28 mouse cellular contexts compared by ENCODE assay signal in the genomic region with DNA sequence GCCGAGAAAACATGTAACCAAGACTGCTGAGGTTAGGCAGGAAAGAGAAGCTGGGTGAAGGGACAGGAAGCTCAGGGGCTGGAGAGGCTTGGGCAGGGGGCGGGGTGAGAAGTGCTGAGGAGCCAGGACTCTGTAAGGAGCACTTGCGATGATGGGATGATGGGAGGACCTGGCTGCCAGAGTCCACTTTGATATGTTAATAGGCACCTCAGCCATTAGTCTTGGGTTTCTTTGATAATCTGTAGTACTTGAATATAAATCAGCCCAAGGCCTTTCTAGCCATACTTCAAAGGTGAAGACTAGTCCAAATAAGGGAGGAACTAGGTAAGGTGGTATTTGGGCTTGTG. TPM values are rescaled to one million over a fixed set of nuclear protein-coding genes. Genes with fewer than 3 reads are reported as not detected.
A peak's percentile ranks its signal among the peaks of the same experiment; 100 is the strongest.
DNase-seq lines count a peak whose midpoint lies in the region; ATAC-seq and TF ChIP-seq lines count a peak whose summit lies in the region.
"Had no signal": no experiment of that assay in that cellular context is flagged by ENCODE, and none has a peak within 500 bp of the region (broad histone marks: within the 10 kb centered on the region; RNA-seq: fewer than 3 reads in every experiment).

No protein-coding gene starts in this region.

- H3K36me3 ChIP-seq in forebrain, embryonic 14.5 days (ENCODE audit: control insufficient read depth, insufficient read depth, low read length), result no peaks in the 10 kb centered on the region
- H3K36me3 ChIP-seq in forebrain, embryonic 12.5 days (replicated peaks), result no peaks in the 10 kb centered on the region
- H3K36me3 ChIP-seq in hindbrain, embryonic 15.5 days, result no peaks in the 10 kb centered on the region
- no peaks in the 10 kb centered on the region for H3K36me3 ChIP-seq in hindbrain, embryonic 11.5 days (ENCODE audit: control insufficient read depth, insufficient read depth, low read length)
- no peaks in the 10 kb centered on the region for H3K36me3 ChIP-seq in midbrain, embryonic 14.5 days (ENCODE audit: control insufficient read depth, insufficient read depth, low read length)
- no peaks in the 10 kb centered on the region for H3K36me3 ChIP-seq in stomach, postnatal 0 days (ENCODE audit: control insufficient read depth, insufficient read depth, low read length)
- H3K36me3 ChIP-seq: heart, embryonic 12.5 days had no signal

- H3K4me2 ChIP-seq in forebrain, embryonic 14.5 days (ENCODE audit: low read length), result no peak overlapping the region
- no peak overlapping the region for H3K4me2 ChIP-seq in forebrain, embryonic 12.5 days
- no peak overlapping the region for H3K4me2 ChIP-seq in hindbrain, embryonic 15.5 days
- H3K4me2 ChIP-seq in hindbrain, embryonic 11.5 days (replicated peaks; ENCODE audit: low read depth, low read length), result no peak overlapping the region
- no peak overlapping the region for H3K4me2 ChIP-seq in midbrain, embryonic 14.5 days (ENCODE audit: low read length)
- H3K4me2 ChIP-seq in stomach, postnatal 0 days (replicated peaks; ENCODE audit: low read depth), result no peak overlapping the region
- H3K4me2 ChIP-seq: heart, embryonic 12.5 days had no signal

- no peaks in the 10 kb centered on the region for H3K9me3 ChIP-seq in forebrain, embryonic 14.5 days (replicated peaks; ENCODE audit: control insufficient read depth, low read length)
- no peaks in the 10 kb centered on the region for H3K9me3 ChIP-seq in forebrain, embryonic 12.5 days
- no peaks in the 10 kb centered on the region for H3K9me3 ChIP-seq in hindbrain, embryonic 15.5 days
- H3K9me3 ChIP-seq in hindbrain, embryonic 11.5 days (ENCODE audit: control insufficient read depth, low read length), result no peaks in the 10 kb centered on the region
- no peaks in the 10 kb centered on the region for H3K9me3 ChIP-seq in midbrain, embryonic 14.5 days (ENCODE audit: control insufficient read depth, low read length)
- H3K9me3 ChIP-seq in stomach, postnatal 0 days (ENCODE audit: control insufficient read depth, low read length), result no peaks in the 10 kb centered on the region
- H3K9me3 ChIP-seq: heart, embryonic 12.5 days had no signal

- TF ChIP-seq CTCF in stomach, postnatal 0 days (IDR thresholded peaks at IDR 0.05; ENCODE audit: low read depth), result no peak
- TF ChIP-seq CTCF in cerebellum, adult 2 months (IDR thresholded peaks at IDR 0.05; ENCODE audit: borderline replicate concordance, insufficient read depth, low read depth, low read length), result no peak

- ATAC-seq in forebrain, embryonic 14.5 days, result no peak
- ATAC-seq in forebrain, embryonic 12.5 days (ENCODE audit: low FRiP score), result no peak
- no peak for ATAC-seq in hindbrain, embryonic 15.5 days (ENCODE audit: low FRiP score, low read depth)
- ATAC-seq in hindbrain, embryonic 11.5 days (ENCODE audit: low FRiP score), result no peak
- peak; percentile 44; the same call in 1 of the 2 replicates for ATAC-seq in midbrain, embryonic 14.5 days (ENCODE audit: low FRiP score, low TSS enrichment)
- ATAC-seq in stomach, postnatal 0 days (ENCODE audit: low FRiP score, low TSS enrichment), result no peak
- ATAC-seq: intestine, embryonic 16.5 days had no signal

- TF ChIP-seq POLR2A in cerebellum, adult 2 months (IDR thresholded peaks at IDR 0.05; ENCODE audit: borderline replicate concordance, insufficient read depth, low read length), result no peak

- WGBS in forebrain, embryonic 14.5 days, result 68% methylated on average over 3 of the region's 3 CpGs
- 59% methylated on average over 3 of the region's 3 CpGs for WGBS in forebrain, embryonic 12.5 days
- WGBS in hindbrain, embryonic 15.5 days, result 71% methylated on average over 3 of the region's 3 CpGs
- 85% methylated on average over 3 of the region's 3 CpGs for WGBS in hindbrain, embryonic 11.5 days
- 71% methylated on average over 3 of the region's 3 CpGs for WGBS in midbrain, embryonic 14.5 days
- WGBS in stomach, postnatal 0 days, result 76% methylated on average over 3 of the region's 3 CpGs
- 88% methylated on average over 3 of the region's 3 CpGs for WGBS in cerebellum, adult 2 months

- peak overlapping the region; percentile 22; the same call in 1 of the 2 replicates for H3K27ac ChIP-seq in forebrain, embryonic 14.5 days (ENCODE audit: low read depth, low read length)
- no peak overlapping the region for H3K27ac ChIP-seq in forebrain, embryonic 12.5 days
- H3K27ac ChIP-seq in hindbrain, embryonic 15.5 days (replicated peaks), result peak overlapping the region; percentile 39; the same call in 1 of the 2 replicates
- H3K27ac ChIP-seq in hindbrain, embryonic 11.5 days (ENCODE audit: low read depth, low read length), result no peak overlapping the region
- peak overlapping the region; percentile 61 for H3K27ac ChIP-seq in midbrain, embryonic 14.5 days (replicated peaks; ENCODE audit: low read depth, low read length)
- H3K27ac ChIP-seq in stomach, postnatal 0 days (replicated peaks), result no peak overlapping the region
- no peak overlapping the region for H3K27ac ChIP-seq in cerebellum, adult 2 months (ENCODE audit: insufficient read depth, low read length)
- H3K27ac ChIP-seq: gastrocnemius, adult 2 months had no signal

- H3K27me3 ChIP-seq in forebrain, embryonic 14.5 days (replicated peaks; ENCODE audit: control insufficient read depth, insufficient read depth, low read length), result no peaks in the 10 kb centered on the region
- no peaks in the 10 kb centered on the region for H3K27me3 ChIP-seq in forebrain, embryonic 12.5 days
- H3K27me3 ChIP-seq in hindbrain, embryonic 15.5 days, result no peaks in the 10 kb centered on the region
- H3K27me3 ChIP-seq in hindbrain, embryonic 11.5 days (ENCODE audit: control insufficient read depth, insufficient read depth, low read length), result no peaks in the 10 kb centered on the region
- no peaks in the 10 kb centered on the region for H3K27me3 ChIP-seq in midbrain, embryonic 14.5 days (ENCODE audit: control insufficient read depth, insufficient read depth, low read length)
- H3K27me3 ChIP-seq in stomach, postnatal 0 days (ENCODE audit: control insufficient read depth, insufficient read depth, low read length), result no peaks in the 10 kb centered on the region
- H3K27me3 ChIP-seq in cerebellum, adult 2 months (ENCODE audit: control insufficient read depth, insufficient read depth, low read length), result no peaks in the 10 kb centered on the region
- H3K27me3 ChIP-seq: heart, embryonic 12.5 days had no signal

- no peak overlapping the region for H3K4me3 ChIP-seq in forebrain, embryonic 14.5 days (ENCODE audit: low read depth, low read length)
- H3K4me3 ChIP-seq in forebrain, embryonic 12.5 days (replicated peaks), result no peak overlapping the region
- H3K4me3 ChIP-seq in hindbrain, embryonic 15.5 days, result no peak overlapping the region
- H3K4me3 ChIP-seq in hindbrain, embryonic 11.5 days (ENCODE audit: low read depth, low read length), result no peak overlapping the region
- no peak overlapping the region for H3K4me3 ChIP-seq in midbrain, embryonic 14.5 days (replicated peaks; ENCODE audit: low read depth, low read length)
- no peak overlapping the region for H3K4me3 ChIP-seq in stomach, postnatal 0 days (ENCODE audit: low read depth, low read length)
- no peak overlapping the region for H3K4me3 ChIP-seq in cerebellum, adult 2 months (replicated peaks; ENCODE audit: insufficient read depth, low read depth, low read length)
- H3K4me3 ChIP-seq: gastrocnemius, adult 2 months; heart, embryonic 12.5 days; myocyte had no signal

- no peak for TF ChIP-seq EP300 in stomach, postnatal 0 days (optimal IDR thresholded peaks at IDR 0.05)

- no peak overlapping the region for H3K9ac ChIP-seq in forebrain, embryonic 14.5 days (ENCODE audit: low read length)
- H3K9ac ChIP-seq in forebrain, embryonic 12.5 days, result no peak overlapping the region
- H3K9ac ChIP-seq in hindbrain, embryonic 15.5 days, result no peak overlapping the region
- H3K9ac ChIP-seq in hindbrain, embryonic 11.5 days (ENCODE audit: low read depth, low read length), result no peak overlapping the region
- H3K9ac ChIP-seq in midbrain, embryonic 14.5 days (replicated peaks; ENCODE audit: low read length), result no peak overlapping the region
- no peak overlapping the region for H3K9ac ChIP-seq in stomach, postnatal 0 days (ENCODE audit: low read length)
- H3K9ac ChIP-seq: heart, embryonic 12.5 days had no signal

- no peaks in the 10 kb centered on the region for H3K4me1 ChIP-seq in forebrain, embryonic 14.5 days (ENCODE audit: control insufficient read depth, insufficient read depth, low read length)
- no peaks in the 10 kb centered on the region for H3K4me1 ChIP-seq in forebrain, embryonic 12.5 days
- no peaks in the 10 kb centered on the region for H3K4me1 ChIP-seq in hindbrain, embryonic 15.5 days (replicated peaks)
- no peaks in the 10 kb centered on the region for H3K4me1 ChIP-seq in hindbrain, embryonic 11.5 days (replicated peaks; ENCODE audit: control insufficient read depth, insufficient read depth, low read length)
- 0 out of 2 replicates have a peak, but pooled peaks cover 4% of the 10 kb centered on the region for H3K4me1 ChIP-seq in midbrain, embryonic 14.5 days (ENCODE audit: control insufficient read depth, insufficient read depth, low read length)
- H3K4me1 ChIP-seq in stomach, postnatal 0 days (replicated peaks; ENCODE audit: control insufficient read depth, insufficient read depth), result no peaks in the 10 kb centered on the region
- no peaks in the 10 kb centered on the region for H3K4me1 ChIP-seq in cerebellum, adult 2 months (ENCODE audit: control insufficient read depth, insufficient read depth, low read length)
- H3K4me1 ChIP-seq: heart, embryonic 12.5 days had no signal

- DNase-seq in forebrain, embryonic 14.5 days (ENCODE audit: low spot score), result no peak
- DNase-seq in hindbrain, embryonic 11.5 days (ENCODE audit: low spot score), result no peak
- DNase-seq in midbrain, embryonic 14.5 days, result no peak
- peak; percentile 8 for DNase-seq in stomach, postnatal 0 days (ENCODE audit: low spot score)
- DNase-seq in cerebellum, adult 2 months, result no peak
- DNase-seq: adrenal gland, postnatal 25 days; cerebellum, adult 9-10 months; gastrocnemius, adult 2 months; heart, postnatal 14 days; kidney, adult 9 months; kidney, postnatal 14 days; lung, postnatal 4 days; right cerebral cortex, postnatal 14 days; spleen, adult 18-20 months had no signal

RNA-seq across cellular contexts. Expression of a gene that starts 1.4 kb away (rescaled TPM):
- polyA plus RNA-seq in forebrain, embryonic 14.5 days (2014; fragmentation: Nextera tagmentation; extraction: Ambion mirVana), result 0.88 TPM in 1 of 2 replicates, not detected in the other
- not detected in 2 replicates for polyA plus RNA-seq in forebrain, embryonic 12.5 days (2016; fragmentation: Nextera tagmentation; extraction: Ambion mirVana)
- polyA plus RNA-seq in hindbrain, embryonic 15.5 days (2015; fragmentation: Nextera tagmentation; extraction: Ambion mirVana), result not detected in 2 replicates
- not detected in 2 replicates for polyA plus RNA-seq in hindbrain, embryonic 11.5 days (2014; fragmentation: Nextera tagmentation; extraction: Ambion mirVana)
- polyA plus RNA-seq in midbrain, embryonic 14.5 days (2014; fragmentation: Nextera tagmentation; extraction: Ambion mirVana), result 0.87 TPM in 1 of 2 replicates, not detected in the other
- not detected in 2 replicates for polyA plus RNA-seq in stomach, postnatal 0 days (2015; fragmentation: Nextera tagmentation; extraction: Ambion mirVana)
- polyA plus RNA-seq in cerebellum, adult 2 months (2012; rRNA removed), result not detected in 2 replicates
- polyA plus RNA-seq: brain, embryonic 14.5 days; frontal cortex, adult 2 months; gonadal fat pad, adult 2 months; heart, embryonic 12.5 days; hindbrain, embryonic 16.5 days; intestine, embryonic 16.5 days; limb, embryonic 11.5 days; liver, adult 2 months; liver, embryonic 16.5 days; lung, embryonic 16.5 days; myocyte; testis, adult 2 months had no signal

RNA-seq across cellular contexts. Expression of a gene that starts 16.4 kb away (rescaled TPM):
- 6.7 and 7.6 TPM in 2 replicates for polyA plus RNA-seq in forebrain, embryonic 14.5 days (2014; fragmentation: Nextera tagmentation; extraction: Ambion mirVana)
- polyA plus RNA-seq in forebrain, embryonic 12.5 days (2016; fragmentation: Nextera tagmentation; extraction: Ambion mirVana), result 2.4 and 2.9 TPM in 2 replicates
- polyA plus RNA-seq in hindbrain, embryonic 15.5 days (2015; fragmentation: Nextera tagmentation; extraction: Ambion mirVana), result 10.8 and 12.0 TPM in 2 replicates
- 1.5 and 1.7 TPM in 2 replicates for polyA plus RNA-seq in hindbrain, embryonic 11.5 days (2014; fragmentation: Nextera tagmentation; extraction: Ambion mirVana)
- 14.9 and 17.2 TPM in 2 replicates for polyA plus RNA-seq in midbrain, embryonic 14.5 days (2014; fragmentation: Nextera tagmentation; extraction: Ambion mirVana)
- 1.2 TPM in 2 replicates for polyA plus RNA-seq in stomach, postnatal 0 days (2015; fragmentation: Nextera tagmentation; extraction: Ambion mirVana)
- 44.2 and 48.9 TPM in 2 replicates for polyA plus RNA-seq in cerebellum, adult 2 months (2012; rRNA removed)

RNA-seq across cellular contexts. Expression of a gene that starts 56.7 kb away (rescaled TPM):
- 0.99 and 1.5 TPM in 2 replicates for polyA plus RNA-seq in forebrain, embryonic 14.5 days (2014; fragmentation: Nextera tagmentation; extraction: Ambion mirVana)
- 2.9 and 3.0 TPM in 2 replicates for polyA plus RNA-seq in forebrain, embryonic 12.5 days (2016; fragmentation: Nextera tagmentation; extraction: Ambion mirVana)
- 1.7 and 2.0 TPM in 2 replicates for polyA plus RNA-seq in hindbrain, embryonic 15.5 days (2015; fragmentation: Nextera tagmentation; extraction: Ambion mirVana)
- 1.1 and 2.0 TPM in 2 replicates for polyA plus RNA-seq in hindbrain, embryonic 11.5 days (2014; fragmentation: Nextera tagmentation; extraction: Ambion mirVana)
- 0.61 and 2.5 TPM in 2 replicates for polyA plus RNA-seq in midbrain, embryonic 14.5 days (2014; fragmentation: Nextera tagmentation; extraction: Ambion mirVana)
- polyA plus RNA-seq in stomach, postnatal 0 days (2015; fragmentation: Nextera tagmentation; extraction: Ambion mirVana), result 0.38 and 0.47 TPM in 2 replicates
- polyA plus RNA-seq in cerebellum, adult 2 months (2012; rRNA removed), result 2.7 and 2.9 TPM in 2 replicates

RNA-seq across cellular contexts. Expression of a gene that starts 57.0 kb away (rescaled TPM):
- 248 and 269 TPM in 2 replicates for polyA plus RNA-seq in forebrain, embryonic 14.5 days (2014; fragmentation: Nextera tagmentation; extraction: Ambion mirVana)
- polyA plus RNA-seq in forebrain, embryonic 12.5 days (2016; fragmentation: Nextera tagmentation; extraction: Ambion mirVana), result 468 and 481 TPM in 2 replicates
- 308 and 330 TPM in 2 replicates for polyA plus RNA-seq in hindbrain, embryonic 15.5 days (2015; fragmentation: Nextera tagmentation; extraction: Ambion mirVana)
- polyA plus RNA-seq in hindbrain, embryonic 11.5 days (2014; fragmentation: Nextera tagmentation; extraction: Ambion mirVana), result 522 and 547 TPM in 2 replicates
- polyA plus RNA-seq in midbrain, embryonic 14.5 days (2014; fragmentation: Nextera tagmentation; extraction: Ambion mirVana), result 176 and 242 TPM in 2 replicates
- polyA plus RNA-seq in stomach, postnatal 0 days (2015; fragmentation: Nextera tagmentation; extraction: Ambion mirVana), result 402 and 403 TPM in 2 replicates
- polyA plus RNA-seq in cerebellum, adult 2 months (2012; rRNA removed), result 189 and 192 TPM in 2 replicates

Comparison
In these comparisons a context has a peak if more than half of its experiments do, and no peak if none do; other contexts are left out.
1. H3K27ac ChIP-seq: peak in forebrain, embryonic 14.5 days (single experiment), hindbrain, embryonic 15.5 days (single experiment) and midbrain, embryonic 14.5 days (single experiment); none in forebrain, embryonic 12.5 days (single experiment), hindbrain, embryonic 11.5 days (single experiment), stomach, postnatal 0 days (single experiment) and cerebellum, adult 2 months (single experiment).